Mouse (Mus musculus) lung, adult 2 months (tissue): Measurements from ENCODE around the gene Tlk2.

Experiments
- CTCF ChIP-seq: fragments of 200-500 bp; IDR thresholded peaks from 2 replicates; pipeline ENCODE4 v1.5.1; 2011; ENCODE audit warnings: mild to moderate bottlenecking, low read length, control low read depth; ENCODE audit not compliant: insufficient read depth
- POLR2A ChIP-seq: fragments of 200-500 bp; IDR thresholded peaks from 2 replicates; pipeline ENCODE4 v1.6.1; 2011; ENCODE audit warnings: low read depth, mild to moderate bottlenecking, control low read depth, low read length, borderline replicate concordance; ENCODE audit errors: extremely low read depth

DNA sequence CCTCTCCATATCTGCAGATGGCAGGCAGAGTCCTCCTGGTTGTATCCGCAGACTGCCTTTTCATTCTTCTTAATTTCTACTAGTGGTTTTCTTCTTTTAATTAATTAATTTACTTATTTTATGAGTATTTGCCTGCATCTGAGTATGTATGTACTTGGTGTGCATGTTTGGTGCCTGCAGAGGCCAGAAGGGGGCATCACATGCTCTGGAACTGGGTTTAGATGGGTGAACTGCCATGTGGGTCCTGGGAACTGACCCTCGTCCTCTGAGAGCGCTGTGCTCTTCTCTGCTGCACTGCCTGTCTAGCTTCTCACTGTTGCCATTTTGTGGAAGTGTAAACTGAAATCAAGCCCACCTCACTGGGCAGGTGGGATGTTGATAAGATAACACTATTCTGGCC lies 6.1 kb downstream of the Tlk2 start:
- TF ChIP-seq CTCF (no peak), POLR2A (no peak)
